In genomic region chr14:43983897-43984296, GRCm38 (mm10) we compare ENCODE assay signal across 9 mouse cellular contexts. TPM values are rescaled to one million over a fixed set of nuclear protein-coding genes. Genes with fewer than 3 reads are reported as not detected.
DNase-seq lines count a peak whose midpoint lies in the region; ATAC-seq and TF ChIP-seq lines count a peak whose summit lies in the region.
"Had no signal": no experiment of that assay in that cellular context is flagged by ENCODE, and none has a peak within 500 bp of the region (broad histone marks: within the 10 kb centered on the region; RNA-seq: fewer than 3 reads in every experiment).

No protein-coding gene starts in this region.

- no peaks in the 10 kb centered on the region for H3K4me1 ChIP-seq in embryonic facial prominence, embryonic 13.5 days
- no peaks in the 10 kb centered on the region for H3K4me1 ChIP-seq in limb, embryonic 11.5 days (ENCODE audit: control insufficient read depth, insufficient read depth, low read length)
- no peaks in the 10 kb centered on the region for H3K4me1 ChIP-seq in midbrain, embryonic 15.5 days
- no peaks in the 10 kb centered on the region for H3K4me1 ChIP-seq in spleen, adult 2 months (ENCODE audit: control insufficient read depth, insufficient read depth, insufficient read length)
- H3K4me1 ChIP-seq: megakaryocyte, embryonic 14.5 days had no signal

- no peaks in the 10 kb centered on the region for H3K9me3 ChIP-seq in embryonic facial prominence, embryonic 13.5 days
- no peaks in the 10 kb centered on the region for H3K9me3 ChIP-seq in limb, embryonic 11.5 days (ENCODE audit: control insufficient read depth, low read length)
- H3K9me3 ChIP-seq in midbrain, embryonic 15.5 days = no peaks in the 10 kb centered on the region
- H3K9me3 ChIP-seq: megakaryocyte, embryonic 14.5 days had no signal

- 0% methylated on average over 4 of the region's 4 CpGs for WGBS in embryonic facial prominence, embryonic 13.5 days
- 0% methylated on average over 4 of the region's 4 CpGs for WGBS in limb, embryonic 11.5 days
- 4% methylated on average over 4 of the region's 4 CpGs for WGBS in midbrain, embryonic 15.5 days
- WGBS in spleen, adult 2 months = 1% methylated on average over 4 of the region's 4 CpGs

- TF ChIP-seq CTCF in spleen, adult 2 months (IDR thresholded peaks at IDR 0.05; ENCODE audit: extremely low read depth, insufficient read depth, insufficient read length, insufficient replicate concordance) = peak; percentile 50; the same call in 1 of the 2 replicates

- no peaks in the 10 kb centered on the region for H3K27me3 ChIP-seq in embryonic facial prominence, embryonic 13.5 days
- no peaks in the 10 kb centered on the region for H3K27me3 ChIP-seq in limb, embryonic 11.5 days (ENCODE audit: control insufficient read depth, insufficient read depth, low read length)
- H3K27me3 ChIP-seq in midbrain, embryonic 15.5 days (replicated peaks) = no peaks in the 10 kb centered on the region
- H3K27me3 ChIP-seq in spleen, adult 2 months (ENCODE audit: control insufficient read depth, insufficient read depth, low read length) = no peaks in the 10 kb centered on the region
- H3K27me3 ChIP-seq: megakaryocyte, embryonic 14.5 days had no signal

- no peak for TF ChIP-seq POLR2A in spleen, adult 2 months (IDR thresholded peaks at IDR 0.05; ENCODE audit: low read depth, low read length)

- H3K36me3 ChIP-seq in embryonic facial prominence, embryonic 13.5 days = no peaks in the 10 kb centered on the region
- H3K36me3 ChIP-seq in limb, embryonic 11.5 days (ENCODE audit: control insufficient read depth, insufficient read depth, low read length) = no peaks in the 10 kb centered on the region
- no peaks in the 10 kb centered on the region for H3K36me3 ChIP-seq in midbrain, embryonic 15.5 days (replicated peaks)
- no peaks in the 10 kb centered on the region for H3K36me3 ChIP-seq in spleen, adult 2 months (ENCODE audit: control insufficient read depth, insufficient read depth, low read length)

- no peak for ATAC-seq in CD4-positive, CD25-positive, alpha-beta regulatory T cell, adult 4 months
- ATAC-seq in embryonic facial prominence, embryonic 13.5 days (ENCODE audit: insufficient number of reproducible peaks, insufficient read depth, low FRiP score, low TSS enrichment, low read depth) = peak; percentile 64; the same call in 1 of the 2 replicates
- peak; percentile 80; the same call in 1 of the 2 replicates for ATAC-seq in limb, embryonic 11.5 days (ENCODE audit: insufficient number of reproducible peaks, low FRiP score, low TSS enrichment, low read depth)
- ATAC-seq in midbrain, embryonic 15.5 days (replicated peaks) = peak; percentile 76; the same call in 1 of the 2 replicates

- DNase-seq in CD4-positive, CD25-positive, alpha-beta regulatory T cell, adult 2 months (ENCODE audit: low read depth, low spot score) = peak; percentile 56
- peak; percentile 1 to 13 for DNase-seq in heart, adult 9 months (ENCODE audit: low spot score in 2 of 2)
- DNase-seq in kidney, adult 8-10 months = peak; percentile 2 to 44
- peak; percentile 82 for DNase-seq in limb, embryonic 11.5 days (ENCODE audit: low spot score)
- DNase-seq in spleen, adult 2 months (ENCODE audit: low read depth in 1 of 2, low spot score in 2 of 2) = peak in 1 of 2 experiments; percentile 3

- no peak overlapping the region for H3K4me3 ChIP-seq in embryonic facial prominence, embryonic 13.5 days
- H3K4me3 ChIP-seq in limb, embryonic 11.5 days (ENCODE audit: low read depth, low read length) = no peak overlapping the region
- H3K4me3 ChIP-seq in midbrain, embryonic 15.5 days = no peak overlapping the region
- H3K4me3 ChIP-seq in spleen, adult 2 months (ENCODE audit: extremely low read depth, insufficient read depth, insufficient read length) = no peak overlapping the region
- H3K4me3 ChIP-seq: megakaryocyte, embryonic 14.5 days had no signal

- no peak overlapping the region for H3K4me2 ChIP-seq in embryonic facial prominence, embryonic 13.5 days
- H3K4me2 ChIP-seq in limb, embryonic 11.5 days (ENCODE audit: low read depth, severe bottlenecking) = no peak overlapping the region
- H3K4me2 ChIP-seq in midbrain, embryonic 15.5 days = no peak overlapping the region

- H3K9ac ChIP-seq in embryonic facial prominence, embryonic 13.5 days = no peak overlapping the region
- no peak overlapping the region for H3K9ac ChIP-seq in limb, embryonic 11.5 days (ENCODE audit: low read length)
- H3K9ac ChIP-seq in midbrain, embryonic 15.5 days = no peak overlapping the region

- H3K27ac ChIP-seq in embryonic facial prominence, embryonic 13.5 days = no peak overlapping the region
- H3K27ac ChIP-seq in limb, embryonic 11.5 days (replicated peaks; ENCODE audit: low read depth, low read length) = no peak overlapping the region
- H3K27ac ChIP-seq in midbrain, embryonic 15.5 days = no peak overlapping the region
- no peak overlapping the region for H3K27ac ChIP-seq in spleen, adult 2 months (ENCODE audit: insufficient read depth, low read length)

RNA-seq across cellular contexts. Expression of gene Ang6, which starts 18.2 kb away (rescaled TPM):
- polyA plus RNA-seq in CD4-positive, CD25-positive, alpha-beta regulatory T cell, adult 4 months (2017; shearing (Covaris generic)) = not detected
- not detected in 2 replicates for polyA plus RNA-seq in embryonic facial prominence, embryonic 13.5 days (2015; fragmentation: Nextera tagmentation; extraction: Ambion mirVana)
- not detected in 2 replicates for polyA plus RNA-seq in limb, embryonic 11.5 days (2014; fragmentation: Nextera tagmentation; extraction: Ambion mirVana)
- polyA plus RNA-seq in midbrain, embryonic 15.5 days (2015; fragmentation: Nextera tagmentation; extraction: Ambion mirVana) = not detected in 2 replicates
- not detected in 2 replicates for polyA plus RNA-seq in spleen, adult 2 months (2012; rRNA removed)

RNA-seq across cellular contexts. Expression of gene Ang5, which starts 27.0 kb away (rescaled TPM):
- not detected for polyA plus RNA-seq in CD4-positive, CD25-positive, alpha-beta regulatory T cell, adult 4 months (2017; shearing (Covaris generic))
- polyA plus RNA-seq in embryonic facial prominence, embryonic 13.5 days (2015; fragmentation: Nextera tagmentation; extraction: Ambion mirVana) = not detected in 2 replicates
- not detected in 2 replicates for polyA plus RNA-seq in limb, embryonic 11.5 days (2014; fragmentation: Nextera tagmentation; extraction: Ambion mirVana)
- polyA plus RNA-seq in midbrain, embryonic 15.5 days (2015; fragmentation: Nextera tagmentation; extraction: Ambion mirVana) = not detected in 2 replicates
- not detected in 2 replicates for polyA plus RNA-seq in spleen, adult 2 months (2012; rRNA removed)

RNA-seq across cellular contexts. Expression of gene Gm8113, which starts 58.7 kb away (rescaled TPM):
- under 1 TPM in 1 of 2 experiments, not detected in 1; 0.15 TPM for polyA plus RNA-seq in CD4-positive, CD25-positive, alpha-beta regulatory T cell, adult 4 months (2017; shearing (Covaris generic))
- polyA plus RNA-seq in embryonic facial prominence, embryonic 13.5 days (2015; fragmentation: Nextera tagmentation; extraction: Ambion mirVana) = 7.3 and 7.4 TPM in 2 replicates
- polyA plus RNA-seq in limb, embryonic 11.5 days (2014; fragmentation: Nextera tagmentation; extraction: Ambion mirVana) = 10.5 and 12.9 TPM in 2 replicates
- polyA plus RNA-seq in midbrain, embryonic 15.5 days (2015; fragmentation: Nextera tagmentation; extraction: Ambion mirVana) = 4.9 and 5.8 TPM in 2 replicates
- 1.3 and 1.5 TPM in 2 replicates for polyA plus RNA-seq in spleen, adult 2 months (2012; rRNA removed)
